Mouse (Mus musculus): ENCODE results near the gene Gm10964.
A peak's percentile ranks its signal among the peaks of the same experiment; 100 is the strongest.

Gene Gm10964

GRCm38 (mm10) chr3:103734696-103735519 is 4.3 kb upstream of the Gm10964 start:
- DNase-seq (ENCODE audit: low spot score in 2 of 2): peak; percentile 31 to 34

- DNase-seq (ENCODE audit: low spot score in 2 of 2): no peak
These were observed 3.2 kb upstream of the Gm10964 start for GRCm38 (mm10) chr3:103735776-103736600.

- peak; percentile 31 to 48 for DNase-seq (ENCODE audit: low spot score in 2 of 2)
These were observed 2.0 kb upstream of the Gm10964 start for GRCm38 (mm10) chr3:103737061-103737754.

GRCm38 (mm10) chr3:103737778-103738571 is 1.2 kb upstream of the Gm10964 start, which contains the start of gene Olfml3:
TSS of gene Olfml3 (minus strand) at chr3:103738001.
- DNase-seq (ENCODE audit: low spot score in 2 of 2): peak; percentile 74 to 88

GRCm38 (mm10) chr3:103740342-103740741 is 1.2 kb downstream of the Gm10964 start:
- DNase-seq (ENCODE audit: low spot score in 2 of 2): no peak

GRCm38 (mm10) chr3:103743208-103743607 is 4.0 kb downstream of the Gm10964 start:
- DNase-seq (ENCODE audit: low spot score in 2 of 2): no peak

GRCm38 (mm10) chr3:103745001-103745770 is 6.0 kb downstream of the Gm10964 start:
- no peak for DNase-seq (ENCODE audit: low spot score in 2 of 2)

- DNase-seq (ENCODE audit: low spot score in 2 of 2): no peak
These were observed 7.5 kb downstream of the Gm10964 start for GRCm38 (mm10) chr3:103746711-103747110.

GRCm38 (mm10) chr3:103751558-103751957 is 12.4 kb downstream of the Gm10964 start:
- no peak for DNase-seq (ENCODE audit: low spot score in 2 of 2)

GRCm38 (mm10) chr3:103755351-103755750 is 16.2 kb downstream of the Gm10964 start:
- no peak for DNase-seq (ENCODE audit: low spot score in 2 of 2)

- DNase-seq (ENCODE audit: low spot score in 2 of 2): no peak
These were observed 17.8 kb downstream of the Gm10964 start for GRCm38 (mm10) chr3:103756920-103757319.

- DNase-seq (ENCODE audit: low spot score in 2 of 2): no peak
These were observed 19.3 kb downstream of the Gm10964 start for GRCm38 (mm10) chr3:103758456-103758855.

GRCm38 (mm10) chr3:103759261-103759970 is 20.2 kb downstream of the Gm10964 start:
- no peak for DNase-seq (ENCODE audit: low spot score in 2 of 2)

- DNase-seq (ENCODE audit: low spot score in 2 of 2): no peak
These were observed 27.6 kb downstream of the Gm10964 start for GRCm38 (mm10) chr3:103766789-103767188.

GRCm38 (mm10) chr3:103771531-103772130 is 32.5 kb downstream of the Gm10964 start:
- no peak for DNase-seq (ENCODE audit: low spot score in 2 of 2)

- DNase-seq (ENCODE audit: low spot score in 2 of 2): no peak
These were observed 33.7 kb downstream of the Gm10964 start for GRCm38 (mm10) chr3:103772846-103773245.

- no peak for DNase-seq (ENCODE audit: low spot score in 2 of 2)
These were observed 34.3 kb downstream of the Gm10964 start for GRCm38 (mm10) chr3:103773508-103773907.

- no peak for DNase-seq (ENCODE audit: low spot score in 2 of 2)
These were observed 34.8 kb downstream of the Gm10964 start for GRCm38 (mm10) chr3:103774009-103774408.

- DNase-seq (ENCODE audit: low spot score in 2 of 2): no peak
These were observed 38.8 kb downstream of the Gm10964 start for GRCm38 (mm10) chr3:103777940-103778339.

All from frontal cortex, postnatal 10 days (tissue).